Mouse (Mus musculus): ENCODE measurements around the gene Stum.

Stum gene

GRCm38 (mm10) chr1:180384486-180384885, 98.8 kb downstream of the Stum start:
- DNase-seq (ENCODE audit: low spot score): no peak

- DNase-seq (ENCODE audit: low spot score): no peak
These were observed 99.4 kb downstream of the Stum start for GRCm38 (mm10) chr1:180383884-180384283.
